Mouse (Mus musculus): ENCODE results near the gene Tgfb2. TPM values are rescaled to one million over a fixed set of nuclear protein-coding genes. Genes with fewer than 3 reads are reported as not detected.

The Tgfb2 gene
- total RNA-seq, 4 experiments from 2014 or later: 23.8 to 32.4 (median 26.5) TPM

DNA sequence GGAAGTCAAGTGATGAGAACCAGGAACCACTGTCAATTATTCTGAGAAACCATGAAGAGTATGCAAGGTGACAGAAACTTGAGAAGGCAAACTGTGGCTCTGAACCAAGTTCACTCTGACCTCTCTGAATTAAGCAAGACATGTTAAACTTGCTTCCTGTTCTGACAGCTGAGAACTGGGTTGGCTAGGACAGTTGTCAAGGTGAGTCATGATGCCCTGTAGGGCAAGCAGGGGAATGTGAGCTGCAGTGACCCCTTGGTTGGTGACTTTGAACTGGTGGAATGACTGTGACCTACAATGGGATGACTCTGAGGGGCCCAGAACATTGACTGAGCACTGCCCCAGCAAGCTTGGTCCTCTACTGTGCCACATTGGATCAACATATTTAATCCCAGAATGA is 121.9 kb downstream of the Tgfb2 start:
- no peak for DNase-seq (ENCODE audit: low spot score in 2 of 2)

DNA sequence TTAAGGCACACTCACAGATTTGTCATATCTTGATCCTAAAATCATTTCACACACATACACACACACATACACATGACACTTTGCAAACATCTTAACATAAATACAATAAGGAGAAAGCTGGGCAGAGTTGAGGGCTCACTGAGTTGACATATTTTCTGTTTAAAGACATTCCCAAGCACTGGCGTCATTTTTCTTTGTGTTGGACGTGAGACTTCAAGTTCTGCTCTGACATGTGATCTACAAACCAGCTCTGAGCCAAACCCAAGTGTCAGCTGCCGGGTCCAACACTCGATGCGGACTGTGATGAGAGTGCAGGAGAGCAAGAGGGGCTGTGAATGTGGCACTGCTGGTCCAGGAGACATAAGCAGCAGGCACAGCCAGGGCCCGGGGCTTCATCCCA is 123.7 kb downstream of the Tgfb2 start:
- DNase-seq (ENCODE audit: low spot score in 2 of 2): no peak

DNA sequence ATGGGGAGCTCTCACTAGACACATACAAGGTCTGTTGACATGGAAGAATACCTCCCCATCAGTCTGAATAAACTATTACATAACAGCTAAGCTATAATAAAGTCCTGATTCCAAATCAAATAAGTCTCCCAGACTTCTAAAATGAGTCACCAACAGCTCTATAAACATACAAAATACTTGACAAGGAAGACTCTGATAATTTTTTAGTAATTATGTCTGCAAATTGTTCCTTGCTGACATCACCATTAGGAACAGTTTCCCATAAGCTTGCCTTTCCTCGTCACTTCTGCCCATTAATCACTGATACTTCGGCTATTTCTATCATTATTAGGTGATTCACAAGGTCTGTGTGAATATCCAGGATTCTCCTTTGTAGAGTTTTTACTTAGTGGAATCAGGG is 124.1 kb downstream of the Tgfb2 start:
- DNase-seq (ENCODE audit: low spot score in 2 of 2): no peak

DNA sequence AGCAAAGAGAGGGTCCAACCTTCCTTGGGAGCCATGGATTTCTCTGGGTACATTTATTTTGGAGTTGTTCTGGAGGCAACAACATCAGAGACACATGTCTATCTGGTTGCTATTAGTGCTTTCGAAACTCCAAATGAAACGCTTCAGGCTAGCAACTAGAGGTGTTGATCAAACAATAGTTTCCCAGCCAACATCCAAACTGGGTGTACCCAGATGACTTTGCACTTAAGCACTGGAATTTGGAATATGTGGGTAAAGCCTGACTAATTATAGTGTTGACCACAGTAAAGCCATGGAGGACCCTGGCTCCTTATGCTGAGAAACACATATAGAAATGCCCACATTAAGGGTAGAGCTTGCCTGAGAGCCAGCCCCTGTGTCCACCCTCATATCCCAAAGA is 124.7 kb downstream of the Tgfb2 start:
- no peak for DNase-seq (ENCODE audit: low spot score in 2 of 2)

DNA sequence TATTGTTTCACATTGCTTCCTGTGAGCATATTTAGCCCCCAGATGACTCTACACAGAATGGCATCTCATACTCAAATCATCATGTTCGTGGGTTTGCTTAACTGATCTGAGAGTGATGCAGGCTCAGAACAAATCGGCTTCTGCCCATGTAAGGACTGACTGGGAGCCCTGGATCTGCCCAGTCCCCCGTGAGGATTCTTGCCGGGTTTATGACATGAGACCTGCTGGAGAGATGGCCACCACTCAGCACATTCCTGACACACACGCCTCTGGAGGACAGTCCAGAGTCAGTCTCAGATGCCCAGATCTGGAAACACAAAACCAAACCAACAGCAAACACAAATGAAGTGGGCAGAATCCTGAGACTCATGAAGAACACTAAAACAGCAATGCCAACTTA is 128.5 kb downstream of the Tgfb2 start:
- no peak for DNase-seq (ENCODE audit: low spot score in 2 of 2)

DNA sequence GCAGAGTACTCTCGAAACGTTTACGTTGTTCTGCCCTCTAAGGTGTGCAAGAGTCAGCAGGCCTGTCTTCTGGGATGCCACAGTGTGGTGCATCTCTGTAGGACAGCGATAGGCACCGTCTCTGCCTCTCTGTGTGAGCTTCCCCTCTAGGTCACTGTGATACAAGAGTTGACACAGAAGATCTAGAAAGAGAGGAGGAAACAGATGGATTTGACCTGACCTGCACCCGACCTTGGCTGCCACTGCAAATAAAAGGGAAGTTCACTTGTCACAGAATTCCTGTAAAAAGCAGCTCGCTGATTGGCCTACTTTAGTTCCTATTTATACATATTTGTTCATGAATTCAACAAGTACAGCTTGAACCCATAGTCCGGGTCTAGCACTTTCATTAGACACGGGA is 130.2 kb downstream of the Tgfb2 start:
- DNase-seq (ENCODE audit: low spot score in 2 of 2): no peak

DNA sequence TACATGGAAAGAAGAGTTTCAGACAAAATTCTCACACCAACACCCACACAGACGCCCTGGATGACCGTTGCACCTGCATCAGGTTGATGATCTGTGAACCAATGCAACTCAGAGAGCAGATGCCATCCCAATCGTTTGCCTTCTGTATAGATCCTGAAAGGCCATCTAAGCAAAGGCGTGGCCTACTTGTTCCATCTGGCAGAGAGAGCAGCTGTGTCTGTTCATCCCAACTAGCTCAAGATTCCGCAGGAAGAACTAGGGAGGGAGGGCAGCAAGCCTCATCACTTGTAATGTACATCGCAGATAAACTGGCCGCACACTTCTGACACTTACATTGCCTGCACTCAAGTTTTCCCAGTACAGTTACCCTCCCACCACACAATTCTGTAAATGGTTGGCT is 130.7 kb downstream of the Tgfb2 start:
- DNase-seq (ENCODE audit: low spot score in 2 of 2): no peak

Other genes with a start within 250 kb of the Tgfb2 start
- gene Rrp15, start 43.4 kb upstream of the Tgfb2 start, total RNA-seq (2022): 10 to 100 TPM; 11.0 to 20.0 (median 15.5) TPM